Mouse (Mus musculus) lung, embryonic 16.5 days (tissue): Measurements from ENCODE around the gene Morn5. TPM values are rescaled to one million over a fixed set of nuclear protein-coding genes. Genes with fewer than 3 reads are reported as not detected.

Experiments used
- ATAC-seq: fragments of 200-750 bp; cut with Nextera tagmentation; 2 replicates; pipeline ENCODE4 v1.8.0; 2017; ENCODE audit warnings: low read depth, mild to moderate bottlenecking, moderate library complexity
- H3K27ac ChIP-seq: fragments of 300-500 bp; sonication (generic); 2 replicates; pipeline ENCODE4 v1.5.1; 2014; ENCODE audit warnings: mild to moderate bottlenecking, control low read depth, low read length
- H3K27me3 ChIP-seq: fragments of 300-500 bp; sonication (generic); 2 replicates; pipeline ENCODE4 v1.6.1; 2014; ENCODE audit warnings: low read depth, low read length, mixed read lengths; ENCODE audit not compliant: control insufficient read depth, insufficient read depth
- H3K36me3 ChIP-seq: fragments of 300-500 bp; sonication (generic); 2 replicates; pipeline ENCODE4 v1.6.1; 2014; ENCODE audit warnings: low read length; ENCODE audit not compliant: control insufficient read depth, insufficient read depth
- H3K4me1 ChIP-seq: fragments of 300-500 bp; sonication (generic); replicated peaks from 2 replicates; pipeline ENCODE4 v1.6.1; 2014; ENCODE audit warnings: low read length, mixed read lengths; ENCODE audit not compliant: control insufficient read depth, insufficient read depth
- H3K4me2 ChIP-seq: fragments of 300-500 bp; sonication (generic); 2 replicates; pipeline ENCODE4 v1.6.1; 2014; ENCODE audit warnings: low read depth, low read length, control low read depth
- H3K4me3 ChIP-seq: fragments of 300-500 bp; sonication (generic); 2 replicates; pipeline ENCODE4 v1.5.1; 2014; ENCODE audit warnings: mild to moderate bottlenecking, low read length, control low read depth
- H3K9ac ChIP-seq: fragments of 300-500 bp; sonication (generic); 2 replicates; pipeline ENCODE4 v1.6.1; 2014; ENCODE audit warnings: low read length, control low read depth
- H3K9me3 ChIP-seq: fragments of 300-500 bp; sonication (generic); 2 replicates; pipeline ENCODE4 v1.6.1; 2016; ENCODE audit warnings: low read length; ENCODE audit not compliant: control insufficient read depth
- WGBS: fragments of 180-500 bp; shearing (Covaris S2); extraction: QIAGEN DNeasy Blood & Tissue Kit; methylation state at CpG from one replicate; pipeline ENCODE4 v1.1.7; 2014; 5-methylcytosine and 5-hydroxymethylcytosine counted together
- polyA plus RNA-seq: library from polyadenylated mRNA; unstranded; fragments of >200 nt; fragmentation: Nextera tagmentation; extraction: Ambion mirVana; gene quantifications from 2 replicates; pipeline ENCODE4 v1.2.1, GENCODE M21; 2015

Morn5 gene
- polyA plus RNA-seq, 1 experiment from 2014 or later, result 9.6 TPM

DNA sequence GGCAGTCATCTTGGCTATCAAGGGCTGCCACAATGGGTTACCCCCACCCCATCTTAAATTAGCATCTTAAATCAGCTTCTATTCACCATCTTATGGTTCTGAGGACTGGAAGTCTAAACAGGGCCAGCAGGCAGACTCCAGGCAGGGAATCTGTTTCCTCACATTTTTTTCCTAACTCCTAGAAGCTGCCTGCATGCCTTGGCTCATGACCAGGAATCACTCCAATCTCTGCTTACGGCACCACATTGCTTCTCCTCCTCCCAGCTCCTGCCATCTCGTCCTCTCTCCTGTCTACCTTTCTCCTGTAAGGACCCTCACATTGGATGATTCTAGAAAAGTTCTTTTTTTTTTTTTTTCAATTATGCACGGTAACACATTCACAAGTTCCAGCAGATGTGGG, 4.0 kb downstream of the Morn5 start:
- no peak overlapping the region for H3K4me3 ChIP-seq
- H3K27ac ChIP-seq, result no peak overlapping the region
- H3K36me3 ChIP-seq, result no peaks in the 10 kb centered on the region
- WGBS, result 35% methylated on average over 3 of the region's 3 CpGs
- no peaks in the 10 kb centered on the region for H3K9me3 ChIP-seq
- peaks cover 2% of the 10 kb centered on the region for H3K4me1 ChIP-seq
- no peak overlapping the region for H3K9ac ChIP-seq
- H3K4me2 ChIP-seq, result no peak overlapping the region
- no peaks in the 10 kb centered on the region for H3K27me3 ChIP-seq
- no peak for ATAC-seq

DNA sequence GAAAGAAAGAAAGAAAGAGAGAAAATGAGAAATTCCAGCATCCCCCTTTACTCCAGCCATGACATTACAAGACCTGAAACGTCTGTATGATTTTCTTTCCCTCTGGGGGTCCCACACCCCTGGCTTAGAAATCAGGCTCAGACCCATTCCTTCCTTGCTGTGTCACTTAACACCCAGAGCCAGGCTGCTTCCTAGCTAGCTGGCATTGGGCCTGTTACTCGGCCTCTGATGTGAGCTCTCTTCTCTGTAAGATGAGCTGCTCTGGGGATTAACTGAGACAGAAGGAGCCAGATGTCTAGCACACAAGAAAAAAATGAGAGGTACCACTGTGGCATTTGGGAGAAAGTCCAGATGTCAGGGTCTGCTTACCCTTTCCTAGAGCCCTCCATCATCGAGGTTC, 7.0 kb downstream of the Morn5 start:
- ATAC-seq, result no peak
- no peaks in the 10 kb centered on the region for H3K27me3 ChIP-seq
- H3K9me3 ChIP-seq, result no peaks in the 10 kb centered on the region
- H3K27ac ChIP-seq, result no peak overlapping the region
- H3K4me3 ChIP-seq, result no peak overlapping the region
- 33% methylated on average over 3 of the region's 3 CpGs for whole genome bisulfite sequencing
- no peak overlapping the region for H3K4me2 ChIP-seq
- H3K36me3 ChIP-seq, result no peaks in the 10 kb centered on the region
- H3K9ac ChIP-seq, result no peak overlapping the region
- H3K4me1 ChIP-seq, result no peaks in the 10 kb centered on the region

DNA sequence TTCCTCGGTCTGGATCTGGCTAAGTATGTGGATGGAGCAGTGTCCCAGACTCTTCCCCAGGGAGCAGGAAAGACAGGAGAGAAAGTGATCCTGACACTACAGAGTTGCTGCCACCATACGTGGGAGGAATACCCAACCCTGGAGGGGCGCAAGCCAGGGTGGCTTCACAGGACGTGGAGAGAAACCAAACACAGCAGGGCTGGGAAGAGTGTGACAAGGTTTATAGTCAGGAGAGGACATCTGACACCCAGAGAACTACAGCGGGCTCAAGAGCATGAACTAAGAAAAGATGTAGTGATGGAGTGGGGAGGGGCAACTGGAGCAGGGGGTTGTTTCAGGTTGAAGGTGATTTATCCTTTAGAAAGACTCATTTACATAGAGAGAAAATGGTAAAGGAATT, 12.2 kb downstream of the Morn5 start:
- Histone ChIP-seq H3K36me3 (no peaks in the 10 kb centered on the region), H3K4me2 (no peak overlapping the region), H3K9me3 (no peaks in the 10 kb centered on the region), H3K27me3 (no peaks in the 10 kb centered on the region), H3K9ac (no peak overlapping the region), H3K4me1 (no peaks in the 10 kb centered on the region), H3K4me3 (no peak overlapping the region), H3K27ac (no peak overlapping the region)
- WGBS, result 44% methylated on average over 5 of the region's 5 CpGs
- ATAC-seq, result no peak

DNA sequence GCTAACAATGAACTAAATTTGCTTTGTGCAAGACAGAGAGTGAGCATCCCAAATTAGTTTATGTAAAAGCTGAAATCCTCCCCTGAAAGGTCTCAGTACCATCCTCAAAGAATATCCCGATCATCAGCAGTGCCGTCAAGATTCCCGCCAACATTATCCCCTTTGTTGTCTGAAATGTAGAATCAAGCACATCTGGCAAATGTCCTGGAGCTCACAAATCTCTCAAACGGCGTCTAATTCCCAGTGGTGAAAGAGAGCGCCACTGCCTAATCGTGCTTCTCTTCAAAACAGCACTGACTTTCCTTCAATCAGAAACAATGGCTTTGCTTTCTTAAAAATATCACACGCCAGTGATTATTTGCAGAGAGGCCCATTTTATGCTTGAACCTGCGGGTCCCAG, 17.9 kb downstream of the Morn5 start:
- Histone ChIP-seq H3K27ac (no peak overlapping the region), H3K4me3 (no peak overlapping the region), H3K27me3 (no peaks in the 10 kb centered on the region), H3K9ac (no peak overlapping the region), H3K4me1 (no peaks in the 10 kb centered on the region), H3K36me3 (no peaks in the 10 kb centered on the region), H3K4me2 (no peak overlapping the region), H3K9me3 (no peaks in the 10 kb centered on the region)
- 70% methylated on average over 9 of the region's 9 CpGs for WGBS
- ATAC-seq, result no peak

DNA sequence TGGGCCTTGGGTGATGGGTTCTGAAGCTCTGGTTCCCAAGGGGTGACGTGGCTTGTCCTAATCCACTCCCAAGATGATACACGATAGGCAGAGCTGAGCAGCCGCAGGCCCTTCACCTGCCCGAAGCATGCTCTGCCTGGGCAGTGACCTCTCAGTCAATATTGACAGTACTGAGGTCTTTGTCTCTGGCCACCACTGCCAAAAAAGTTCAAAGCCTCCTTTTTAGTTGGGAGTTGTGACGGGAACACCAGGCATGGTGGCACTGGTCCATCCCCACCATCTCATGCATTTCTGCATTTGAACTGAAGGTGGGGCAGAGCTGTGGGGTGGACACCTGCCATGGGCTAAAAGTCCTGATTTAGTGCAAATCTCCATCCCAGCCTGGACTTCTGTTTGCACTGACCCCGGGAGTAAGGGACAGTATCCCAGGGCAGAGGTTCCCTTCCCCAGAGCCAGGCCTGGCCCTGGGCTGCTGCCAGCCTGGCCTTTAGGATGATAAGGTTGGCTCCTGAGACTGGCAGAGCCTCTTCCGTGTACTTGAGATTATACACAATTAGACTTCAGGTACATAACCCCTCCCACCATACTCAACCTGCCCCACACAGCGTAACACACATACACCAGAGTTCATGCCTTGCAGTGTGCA, 22.5 kb downstream of the Morn5 start:
- Histone ChIP-seq H3K9me3 (no peaks in the 10 kb centered on the region), H3K4me1 (no peaks in the 10 kb centered on the region), H3K27me3 (no peaks in the 10 kb centered on the region; the same call in 1 of the 2 replicates), H3K4me2 (no peak overlapping the region), H3K4me3 (no peak overlapping the region), H3K36me3 (no peaks in the 10 kb centered on the region), H3K27ac (no peak overlapping the region), H3K9ac (no peak overlapping the region)
- 61% methylated on average over 8 of the region's 8 CpGs for WGBS
- no peak for ATAC-seq

DNA sequence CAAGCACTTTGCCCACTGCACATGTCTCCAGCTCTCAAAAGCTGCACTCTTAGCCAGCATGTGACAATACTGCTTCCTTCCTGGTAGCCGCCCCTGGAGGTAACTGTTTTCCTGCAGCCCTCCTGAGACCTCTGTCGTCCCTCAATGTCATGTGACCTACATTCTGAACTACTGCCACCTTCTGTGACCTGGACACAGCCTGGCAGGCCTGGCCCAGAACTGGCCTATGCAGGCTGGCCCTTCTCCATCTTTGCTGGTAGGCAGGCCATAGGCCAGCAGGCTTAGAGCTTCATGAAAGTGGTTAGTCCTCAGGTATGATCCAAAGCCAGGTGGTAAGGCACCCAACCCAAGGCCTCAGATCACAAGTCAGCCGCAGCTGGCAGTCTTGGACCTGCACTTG, 24.5 kb downstream of the Morn5 start:
- no peaks in the 10 kb centered on the region for H3K9me3 ChIP-seq
- no peak for ATAC-seq
- no peaks in the 10 kb centered on the region; the same call in 1 of the 2 replicates for H3K27me3 ChIP-seq
- 50% methylated on average over 3 of the region's 3 CpGs for WGBS
- H3K36me3 ChIP-seq, result no peaks in the 10 kb centered on the region
- H3K4me1 ChIP-seq, result no peaks in the 10 kb centered on the region
- no peak overlapping the region for H3K9ac ChIP-seq
- no peak overlapping the region for H3K27ac ChIP-seq
- H3K4me3 ChIP-seq, result no peak overlapping the region
- no peak overlapping the region for H3K4me2 ChIP-seq

DNA sequence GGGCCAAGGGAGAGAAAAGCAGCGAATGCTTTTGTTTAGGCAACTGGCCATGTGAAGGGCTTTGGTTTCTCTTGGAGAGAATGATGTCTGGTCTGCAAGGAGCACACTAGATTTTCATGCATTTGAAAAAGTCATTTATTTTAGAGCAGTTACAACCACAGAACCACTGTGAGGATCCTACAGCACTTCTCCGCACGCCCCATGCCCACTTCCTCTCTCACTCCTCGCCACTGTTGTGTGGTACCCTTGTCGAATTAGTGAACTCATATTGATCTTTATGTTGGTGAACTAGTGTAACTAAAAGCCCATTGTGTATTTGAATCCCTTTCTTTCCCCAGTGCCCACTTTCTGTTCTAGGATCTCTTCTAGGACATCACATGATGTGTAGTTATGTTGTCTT, 26.0 kb downstream of the Morn5 start:
- no peaks in the 10 kb centered on the region for H3K4me1 ChIP-seq
- H3K27me3 ChIP-seq, result no peaks in the 10 kb centered on the region; the same call in 1 of the 2 replicates
- ATAC-seq, result no peak

DNA sequence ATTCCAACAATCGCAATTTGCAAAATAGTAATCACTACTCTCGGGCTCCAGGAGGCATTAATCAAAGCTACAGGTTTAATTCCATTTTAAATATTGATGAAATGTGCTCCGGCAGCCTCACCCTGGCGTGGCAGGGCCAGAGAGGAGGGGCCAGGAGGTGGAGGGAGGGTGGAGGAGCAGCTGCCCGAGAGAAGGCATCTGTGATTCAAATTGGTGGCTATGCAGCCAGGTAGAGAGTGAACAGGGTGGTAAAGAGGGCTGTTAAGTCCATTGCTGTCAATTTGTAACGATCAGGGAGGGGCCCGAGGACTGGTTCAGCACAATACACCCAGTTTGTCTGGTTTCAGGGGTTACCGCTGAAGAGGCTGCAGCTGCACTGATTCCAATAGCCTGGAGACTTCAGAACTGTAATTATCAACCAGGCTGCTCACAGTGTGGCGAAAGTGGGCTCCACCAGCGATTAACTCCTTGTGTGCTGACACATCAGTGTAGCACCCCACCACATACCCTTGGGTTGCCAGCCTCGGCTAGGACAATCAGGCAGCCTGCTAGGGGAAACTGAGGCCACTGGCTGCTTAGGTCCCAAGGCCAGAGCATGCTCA, 28.0 kb downstream of the Morn5 start:
- H3K9me3 ChIP-seq, result no peaks in the 10 kb centered on the region
- 0 out of 2 replicates have a peak, but pooled peaks cover 2% of the 10 kb centered on the region for H3K4me1 ChIP-seq
- H3K27me3 ChIP-seq, result no peaks in the 10 kb centered on the region; the same call in 1 of the 2 replicates
- no peak overlapping the region for H3K9ac ChIP-seq
- no peak overlapping the region for H3K27ac ChIP-seq
- no peak for ATAC-seq
- H3K36me3 ChIP-seq, result no peaks in the 10 kb centered on the region
- H3K4me3 ChIP-seq, result no peak overlapping the region
- H3K4me2 ChIP-seq, result no peak overlapping the region
- WGBS, result 15% methylated on average over 11 of the region's 11 CpGs

More for the DNA sequence above, 26.0 kb downstream of the Morn5 start:
- Histone ChIP-seq H3K27ac (no peak overlapping the region), H3K9me3 (no peaks in the 10 kb centered on the region), H3K36me3 (no peaks in the 10 kb centered on the region), H3K4me3 (no peak overlapping the region), H3K9ac (no peak overlapping the region), H3K4me2 (no peak overlapping the region)
- WGBS, result 91% methylated on average over 5 of the region's 5 CpGs

DNA sequence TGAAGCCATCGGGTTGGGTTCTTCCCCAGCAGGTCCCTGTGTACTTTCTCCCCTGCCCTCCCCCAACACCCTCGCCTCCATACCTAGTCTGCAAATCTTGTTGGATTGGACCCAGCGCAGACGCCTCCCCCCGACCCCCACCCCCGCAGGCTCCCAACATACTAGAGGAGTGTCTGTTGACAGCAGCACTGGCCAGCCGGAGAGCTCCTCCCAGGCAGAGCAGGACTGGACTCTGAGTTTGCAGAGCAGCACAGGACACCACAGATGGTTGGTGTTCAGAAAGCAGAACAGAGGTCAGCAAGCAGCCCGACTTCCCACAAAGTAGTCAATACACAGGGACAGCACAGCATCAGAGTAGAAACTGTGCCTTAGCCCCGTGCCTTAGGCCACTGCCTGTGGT, 32.2 kb downstream of the Morn5 start:
- Histone ChIP-seq H3K4me1 (0 out of 2 replicates have a peak, but pooled peaks cover 2% of the 10 kb centered on the region), H3K27ac (no peak overlapping the region), H3K4me3 (no peak overlapping the region), H3K9ac (no peak overlapping the region), H3K36me3 (no peaks in the 10 kb centered on the region), H3K4me2 (no peak overlapping the region), H3K9me3 (no peaks in the 10 kb centered on the region), H3K27me3 (no peaks in the 10 kb centered on the region)
- no peak for ATAC-seq
- WGBS, result 14% methylated on average over 9 of the region's 9 CpGs
